Mouse (Mus musculus) spleen, embryonic (tissue): ENCODE data around the gene Kifc1.

ENCODE experiments used
- CTCF ChIA-PET: fragments of 350-600 bp; sonication (Branson Sonifier 250); formaldehyde crosslinking; loops from one replicate; lab custom pipeline; 2022; lab: Charles Lee

The Kifc1 gene

GRCm38 (mm10) chr17:33890533-33891059 is at the start of gene Kifc1:
Kifc1 (minus strand) TSS chr17:33890661.
- CTCF ChIA-PET = no interaction called here

GRCm38 (mm10) chr17:33938783-33939182 is 48.3 kb upstream of the Kifc1 start:
- CTCF ChIA-PET = no interaction called here

- CTCF ChIA-PET = interaction anchor here (0.6 kb wide), 1 partner anchor 1261 kb away, joined by 4 read pairs; no protein-coding TSS in a partner anchor
Measured at GRCm38 (mm10) chr17:33936993-33937392, 46.5 kb upstream of the Kifc1 start.

GRCm38 (mm10) chr17:33935422-33936055 is 45.1 kb upstream of the Kifc1 start:
- CTCF ChIA-PET = no interaction called here

- CTCF ChIA-PET = no interaction called here
Measured at GRCm38 (mm10) chr17:33932970-33933369, 42.5 kb upstream of the Kifc1 start.

- CTCF ChIA-PET = no interaction called here
Measured at GRCm38 (mm10) chr17:33932448-33932847, 42.0 kb upstream of the Kifc1 start.

GRCm38 (mm10) chr17:33931947-33932346 is 41.5 kb upstream of the Kifc1 start:
- CTCF ChIA-PET = no interaction called here

- CTCF ChIA-PET = interaction anchor here (0.6 to 1.5 kb wide), 2 partner anchors 9 to 20 kb away, joined by 3 read pairs; partner anchors contain the start of gene Pfdn6
Measured at GRCm38 (mm10) chr17:33931159-33931866, 40.9 kb upstream of the Kifc1 start.

GRCm38 (mm10) chr17:33930280-33931158 is 40.1 kb upstream of the Kifc1 start:
- CTCF ChIA-PET = interaction anchor here (0.6 to 1.5 kb wide), 2 partner anchors 10 to 20 kb away, joined by 3 read pairs; partner anchors contain the start of gene Pfdn6

- CTCF ChIA-PET = interaction anchor here (1.5 kb wide), 1 partner anchor 10 kb away, joined by 3 read pairs; the partner anchor contains the start of gene Pfdn6
Measured at GRCm38 (mm10) chr17:33929371-33930279, 39.2 kb upstream of the Kifc1 start, which contains the start of gene Rgl2. Rgl2 (plus strand) TSS chr17:33929543.

- CTCF ChIA-PET = interaction anchor here (0.6 to 0.7 kb wide), 3 partner anchors 11 to 18 kb away, joined by 3 to 5 read pairs (median 3); partner anchors contain the start of genes Pfdn6 and Wdr46
Measured at GRCm38 (mm10) chr17:33928251-33928947, 37.9 kb upstream of the Kifc1 start.

- CTCF ChIA-PET = interaction anchor here (1.0 kb wide), 2 partner anchors 15 to 30 kb away, joined by 3 to 11 read pairs; partner anchors contain the start of gene Wdr46
Measured at GRCm38 (mm10) chr17:33926207-33926932, 35.9 kb upstream of the Kifc1 start.

GRCm38 (mm10) chr17:33925406-33926116 is 35.1 kb upstream of the Kifc1 start:
- CTCF ChIA-PET = interaction anchor here (0.6 to 1.0 kb wide), 3 partner anchors 28 to 30 kb away, joined by 3 to 11 read pairs (median 3); no protein-coding TSS in a partner anchor

- CTCF ChIA-PET = interaction anchor here (0.6 to 1.0 kb wide), 3 partner anchors 27 to 229 kb away, joined by 3 to 11 read pairs (median 6); no protein-coding TSS in a partner anchor
Measured at GRCm38 (mm10) chr17:33924577-33925283, 34.3 kb upstream of the Kifc1 start.

GRCm38 (mm10) chr17:33921361-33921760 is 30.9 kb upstream of the Kifc1 start:
- CTCF ChIA-PET = interaction anchor here (0.8 to 1.5 kb wide), 2 partner anchors 11 to 25 kb away, joined by 5 to 6 read pairs; no protein-coding TSS in a partner anchor

- CTCF ChIA-PET = interaction anchor here (0.8 kb wide), 1 partner anchor 24 kb away, joined by 5 read pairs; no protein-coding TSS in a partner anchor
Measured at GRCm38 (mm10) chr17:33920282-33921097, 30.0 kb upstream of the Kifc1 start.
